Mouse (Mus musculus) urinary bladder, adult 18-20 months (tissue): Measurements from ENCODE around the gene Zdbf2.

Experiments
- DNase-seq, 2 experiments: peaks; one replicate each; pipeline ENCODE4 v3.0.0; 2022; ENCODE audit warnings: low spot score in 2 of 2, mixed read lengths in 2 of 2

The Zdbf2 gene

GRCm38 (mm10) chr1:63272741-63273338 is at the start of gene Zdbf2:
Gene Zdbf2, plus strand, starts transcription at chr1:63273265.
- DNase-seq = no peak

GRCm38 (mm10) chr1:63225009-63225408 is 48.1 kb upstream of the Zdbf2 start:
- no peak for DNase-seq

DNA sequence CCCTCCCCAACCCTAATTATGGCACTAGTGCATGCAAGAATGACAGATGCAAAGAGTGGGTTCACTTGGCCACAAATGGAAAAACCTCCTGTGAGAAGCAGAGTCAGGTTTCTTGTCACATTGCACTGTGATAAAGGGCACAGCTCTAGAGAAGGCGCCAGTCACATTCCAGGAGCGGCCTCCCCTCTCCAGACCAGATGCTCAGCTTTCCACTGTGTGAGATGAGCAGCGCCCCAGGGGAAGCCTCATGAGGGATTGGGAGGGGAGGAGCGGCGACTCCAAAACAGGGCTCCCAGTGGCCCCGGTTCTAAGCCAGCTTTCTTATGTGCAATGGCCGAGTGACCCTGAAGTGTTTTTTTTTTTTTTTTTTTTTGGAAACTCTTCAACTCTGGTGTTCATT is 47.2 kb upstream of the Zdbf2 start:
- DNase-seq = no peak

DNA sequence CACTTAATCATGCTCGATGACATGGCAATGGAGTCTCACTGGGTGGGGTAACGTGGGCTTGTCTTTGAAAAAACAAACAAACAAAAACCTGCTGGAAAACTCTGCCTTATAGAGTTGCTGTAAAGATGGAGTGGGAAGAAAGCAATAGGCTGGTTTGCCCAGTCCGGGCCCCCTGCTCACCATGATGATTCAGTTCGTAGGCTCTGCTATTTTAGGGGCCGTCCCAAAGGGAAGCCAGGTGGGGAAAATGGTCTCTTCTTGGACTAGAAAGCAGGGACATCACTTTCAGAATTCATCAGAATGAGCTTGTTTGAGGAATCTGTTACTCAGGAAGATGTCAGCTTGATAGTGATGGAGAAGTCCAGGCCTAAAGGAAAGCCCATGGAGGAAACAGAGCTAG is 45.8 kb upstream of the Zdbf2 start:
- DNase-seq = no peak

- DNase-seq = no peak
These were observed 35.7 kb upstream of the Zdbf2 start for GRCm38 (mm10) chr1:63237371-63237770.

- DNase-seq = no peak
These were observed 33.8 kb upstream of the Zdbf2 start for GRCm38 (mm10) chr1:63239305-63239704.

GRCm38 (mm10) chr1:63239751-63240150 is 33.3 kb upstream of the Zdbf2 start:
- DNase-seq = no peak

DNA sequence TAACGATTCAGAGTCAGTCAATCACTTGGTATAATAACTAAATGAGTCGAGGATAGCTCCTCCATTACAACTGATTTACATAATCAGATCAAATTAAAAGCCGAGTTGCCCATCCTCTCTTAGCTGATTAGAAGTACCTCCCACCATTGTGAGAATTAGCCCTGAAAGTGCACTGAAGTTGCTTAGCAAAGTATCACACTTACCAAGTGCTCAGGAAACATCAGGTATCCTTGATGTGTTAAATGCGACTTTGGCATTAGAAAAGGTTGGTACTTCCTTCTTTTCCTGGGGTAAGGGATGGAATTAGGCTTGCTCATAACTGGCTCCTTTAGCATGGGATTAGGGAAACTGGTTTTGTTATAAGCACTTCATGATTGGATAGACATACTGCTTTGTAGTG is 29.2 kb upstream of the Zdbf2 start:
- DNase-seq = no peak

DNA sequence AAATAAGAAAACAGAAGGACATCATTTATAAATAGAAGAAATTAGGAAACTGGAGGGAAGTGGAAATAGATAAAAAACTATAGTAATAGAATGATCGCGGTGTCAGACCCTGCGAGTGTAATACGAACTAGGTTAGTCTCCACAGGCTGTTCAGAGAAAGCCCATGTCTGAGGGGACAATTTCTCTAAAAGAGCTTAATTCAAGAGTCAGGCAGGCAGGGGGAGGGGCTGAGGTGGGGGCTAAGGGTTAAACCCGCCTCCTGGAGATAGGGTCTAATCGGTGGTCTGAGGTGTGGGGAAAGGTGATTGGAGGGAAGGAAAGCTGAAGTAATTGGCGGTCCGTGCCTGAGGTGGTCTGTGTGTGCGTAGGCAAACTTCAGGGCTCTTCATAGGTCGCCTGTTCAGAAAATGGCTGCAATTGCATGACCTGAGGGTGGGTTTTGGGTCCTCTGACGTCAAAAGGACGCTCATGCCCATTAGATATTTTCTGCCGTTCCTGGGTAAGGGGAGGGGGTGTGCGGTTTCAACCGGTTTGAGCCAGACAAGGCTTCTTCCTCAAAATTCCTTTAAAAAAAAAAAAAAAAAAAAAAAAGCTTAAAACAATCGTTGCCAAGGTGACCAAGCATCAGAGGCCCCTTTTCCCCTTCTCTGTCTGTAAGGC is 26.1 kb upstream of the Zdbf2 start:
- DNase-seq = no peak

DNA sequence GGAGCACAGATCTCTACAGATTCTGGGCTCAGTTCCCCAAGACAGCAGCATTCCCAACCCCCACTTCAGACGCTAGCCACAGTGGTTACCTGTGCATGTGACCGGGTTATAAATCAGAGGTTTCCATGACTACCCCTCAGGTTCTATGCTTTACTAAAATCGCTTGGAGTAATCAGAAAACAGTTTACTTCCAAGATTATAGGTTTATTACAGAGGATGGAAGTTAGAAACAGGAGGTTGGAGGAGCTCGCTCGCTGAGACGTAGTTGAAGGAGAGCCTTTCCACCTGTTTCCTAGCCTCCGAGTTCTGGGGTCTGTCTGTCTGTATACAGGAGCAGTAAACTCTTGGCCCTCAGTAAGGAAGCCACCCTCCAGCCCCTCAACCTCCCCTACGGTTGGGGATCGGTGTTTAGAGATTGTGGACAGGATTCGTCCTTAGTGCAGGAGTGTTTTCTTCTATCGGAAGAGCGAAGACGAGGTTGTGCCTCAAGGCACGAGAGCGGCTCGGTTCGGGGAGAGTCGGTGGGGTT is 25.2 kb upstream of the Zdbf2 start:
- DNase-seq = no peak

GRCm38 (mm10) chr1:63248360-63248851 is 24.7 kb upstream of the Zdbf2 start:
- DNase-seq = peak in 1 of 2 experiments; percentile 19

DNA sequence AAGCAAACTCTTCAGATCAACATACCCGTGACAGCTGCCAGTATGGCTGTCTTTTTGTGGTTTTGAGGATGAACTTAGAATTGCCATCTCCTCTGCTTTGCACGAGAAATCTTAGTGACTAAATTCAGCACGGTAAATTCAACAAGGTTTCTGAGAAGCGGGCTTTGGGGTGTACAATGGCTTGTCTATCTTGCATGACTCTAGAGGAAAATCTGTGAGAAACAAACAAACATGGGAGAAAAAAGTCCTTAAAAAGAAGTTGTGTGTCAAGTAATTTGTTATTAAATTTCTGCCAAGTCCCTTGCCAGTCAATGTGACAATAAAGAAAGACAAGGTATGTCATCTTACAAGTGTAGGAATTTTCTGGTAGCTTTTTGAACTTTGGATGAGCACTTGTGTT is 23.8 kb upstream of the Zdbf2 start:
- no peak for DNase-seq

DNA sequence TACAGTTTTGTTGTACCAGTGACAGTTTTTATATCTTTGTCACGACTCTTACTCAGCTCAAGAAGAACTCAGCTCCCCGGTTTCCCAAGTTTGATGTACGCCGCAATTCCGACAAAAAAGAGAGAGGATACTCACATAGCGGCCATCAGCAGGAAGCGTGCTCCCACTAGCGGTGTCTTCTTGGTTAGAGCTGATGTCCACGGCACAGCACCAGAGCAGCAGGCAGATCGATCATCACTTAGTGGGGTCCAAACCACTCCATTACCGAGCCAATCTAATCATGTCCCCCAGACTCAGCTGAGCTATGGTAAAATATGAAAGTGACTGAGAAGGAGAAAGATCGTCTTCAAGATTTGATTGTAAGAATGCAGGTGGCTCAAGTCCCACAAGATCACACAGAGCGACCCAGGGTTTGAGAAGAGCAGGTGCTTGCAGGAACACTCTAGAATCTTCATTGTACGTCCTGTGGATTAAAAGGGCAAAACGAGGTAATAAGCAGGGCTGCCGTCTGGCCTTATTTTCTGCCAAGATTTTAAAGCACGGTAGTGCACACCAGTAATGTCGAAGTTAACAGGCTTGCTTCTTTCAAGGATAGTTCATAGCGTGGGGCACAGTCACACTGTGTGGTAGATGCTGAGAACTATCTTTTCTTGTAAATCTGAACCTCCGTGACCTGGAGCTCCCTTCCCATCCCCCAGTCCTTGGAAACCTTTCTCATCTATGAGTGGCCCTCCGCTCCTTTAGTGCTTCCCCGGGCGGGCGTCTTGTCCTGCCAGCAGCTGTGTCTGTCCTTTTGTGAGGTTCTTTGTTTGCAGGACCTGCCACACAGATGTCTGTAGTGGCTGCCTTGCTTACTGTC is 20.5 kb upstream of the Zdbf2 start:
- no peak for DNase-seq

DNA sequence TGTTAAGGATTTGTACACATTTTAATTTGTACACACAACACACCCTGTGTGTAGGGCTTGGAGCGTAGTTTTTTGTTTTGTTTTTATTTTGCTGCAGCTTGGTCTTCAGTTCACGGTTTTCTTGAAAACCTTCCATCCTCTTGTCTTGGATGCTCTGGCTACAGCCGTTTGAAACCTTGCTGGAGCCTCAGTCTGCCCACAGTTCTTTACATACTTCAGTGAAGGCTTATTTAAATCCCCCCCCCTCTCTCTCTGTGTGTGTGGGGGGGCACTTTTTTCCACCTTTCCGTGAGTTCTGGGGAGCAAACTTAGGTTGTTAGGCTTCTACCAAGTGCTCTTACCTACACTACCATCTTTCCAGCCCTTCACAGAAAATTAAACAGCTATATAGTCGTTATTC is 19.8 kb upstream of the Zdbf2 start:
- DNase-seq = no peak

DNA sequence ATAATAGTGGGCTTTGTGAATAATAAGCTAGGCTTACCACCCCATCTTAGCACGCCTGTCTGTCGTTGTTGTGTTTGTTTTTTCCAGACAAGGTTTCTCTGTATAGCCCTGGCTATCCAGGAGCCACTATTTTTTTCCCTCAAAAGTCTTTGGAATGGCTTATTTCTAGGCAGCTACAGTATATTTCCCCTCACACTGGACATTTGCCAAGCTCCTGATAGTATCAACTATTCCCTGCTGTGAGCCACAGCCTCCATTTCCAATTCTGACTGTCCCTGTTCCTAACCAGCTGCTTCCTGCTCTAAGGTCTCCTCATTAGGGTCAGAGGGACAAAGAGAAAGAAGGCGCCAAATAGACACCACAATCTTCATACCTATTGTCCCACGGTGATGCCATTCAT is 18.0 kb upstream of the Zdbf2 start:
- no peak for DNase-seq

GRCm38 (mm10) chr1:63256083-63256482 is 17.0 kb upstream of the Zdbf2 start:
- DNase-seq = no peak

- DNase-seq = no peak
These were observed 14.6 kb upstream of the Zdbf2 start for GRCm38 (mm10) chr1:63258501-63258900.

GRCm38 (mm10) chr1:63259271-63259830 is 13.7 kb upstream of the Zdbf2 start:
- no peak for DNase-seq

DNA sequence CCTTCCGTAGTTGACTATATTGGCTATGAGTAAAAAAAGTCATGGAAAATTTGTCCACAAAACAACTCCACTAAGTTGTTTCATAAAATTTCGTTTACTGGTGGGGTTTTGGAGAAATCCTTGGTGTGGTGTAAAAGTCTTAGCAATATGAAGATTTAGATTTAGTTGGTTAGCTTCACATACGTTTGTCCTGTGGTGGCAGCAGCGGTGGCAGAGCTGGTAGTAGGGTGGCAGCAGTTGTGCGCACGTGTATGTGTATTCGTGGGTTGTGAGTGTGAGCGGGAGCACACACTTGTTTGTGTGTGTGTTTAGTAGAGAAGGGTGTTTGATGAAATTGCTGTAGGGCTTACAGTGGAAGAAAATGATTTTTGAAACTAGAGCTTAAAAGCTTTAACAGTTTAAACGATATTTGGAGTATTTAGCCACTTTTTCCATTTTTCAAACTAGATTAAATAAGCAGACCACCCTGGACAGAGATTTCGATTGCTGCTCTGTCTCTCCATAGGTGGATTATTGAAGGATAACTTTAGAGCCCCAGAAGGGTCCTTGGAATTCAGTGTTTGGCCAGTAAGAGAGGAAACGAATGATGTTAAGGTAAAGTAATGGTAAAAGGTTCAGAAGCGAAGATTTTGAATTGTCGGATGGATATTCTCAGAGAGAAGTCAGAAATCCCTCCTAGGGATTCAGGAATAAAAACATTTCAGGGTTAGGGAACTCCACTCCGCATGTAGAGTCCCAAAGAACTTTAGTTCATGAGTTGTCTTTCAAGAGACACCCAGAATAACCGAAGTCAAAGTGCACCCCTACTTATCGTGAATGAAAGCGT is 12.9 kb upstream of the Zdbf2 start:
- DNase-seq = no peak

DNA sequence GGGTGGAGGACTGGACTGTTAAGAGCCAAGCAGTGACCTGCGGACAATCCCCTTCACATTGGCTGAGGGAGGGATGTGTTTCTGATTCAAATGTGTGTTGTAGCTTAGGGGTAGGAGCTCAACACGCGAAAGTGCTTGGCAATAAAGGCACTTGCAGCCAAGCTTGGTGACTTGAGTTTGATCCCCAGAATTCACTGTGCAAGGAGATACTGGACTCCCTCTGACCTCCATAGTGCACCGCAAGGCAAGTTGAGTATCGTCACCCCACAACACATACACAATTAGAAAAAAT is 12.4 kb upstream of the Zdbf2 start:
- no peak for DNase-seq

GRCm38 (mm10) chr1:63261041-63261590 is 11.9 kb upstream of the Zdbf2 start:
- no peak for DNase-seq
